Mouse (Mus musculus) megakaryocyte, embryonic 14.5 days (primary cell): ENCODE measurements around the gene Clpb.

Source experiments
- FLI1 ChIP-seq: IDR thresholded peaks from 2 replicates; pipeline ENCODE4 v1.6.1; 2012; ENCODE audit warnings: low read length, inconsistent platforms, mixed read lengths
- GATA1 ChIP-seq: IDR thresholded peaks from 3 replicates; pipeline ENCODE4 v1.6.1; 2012; ENCODE audit warnings: mixed read lengths, low read length, inconsistent platforms, borderline replicate concordance

DNA sequence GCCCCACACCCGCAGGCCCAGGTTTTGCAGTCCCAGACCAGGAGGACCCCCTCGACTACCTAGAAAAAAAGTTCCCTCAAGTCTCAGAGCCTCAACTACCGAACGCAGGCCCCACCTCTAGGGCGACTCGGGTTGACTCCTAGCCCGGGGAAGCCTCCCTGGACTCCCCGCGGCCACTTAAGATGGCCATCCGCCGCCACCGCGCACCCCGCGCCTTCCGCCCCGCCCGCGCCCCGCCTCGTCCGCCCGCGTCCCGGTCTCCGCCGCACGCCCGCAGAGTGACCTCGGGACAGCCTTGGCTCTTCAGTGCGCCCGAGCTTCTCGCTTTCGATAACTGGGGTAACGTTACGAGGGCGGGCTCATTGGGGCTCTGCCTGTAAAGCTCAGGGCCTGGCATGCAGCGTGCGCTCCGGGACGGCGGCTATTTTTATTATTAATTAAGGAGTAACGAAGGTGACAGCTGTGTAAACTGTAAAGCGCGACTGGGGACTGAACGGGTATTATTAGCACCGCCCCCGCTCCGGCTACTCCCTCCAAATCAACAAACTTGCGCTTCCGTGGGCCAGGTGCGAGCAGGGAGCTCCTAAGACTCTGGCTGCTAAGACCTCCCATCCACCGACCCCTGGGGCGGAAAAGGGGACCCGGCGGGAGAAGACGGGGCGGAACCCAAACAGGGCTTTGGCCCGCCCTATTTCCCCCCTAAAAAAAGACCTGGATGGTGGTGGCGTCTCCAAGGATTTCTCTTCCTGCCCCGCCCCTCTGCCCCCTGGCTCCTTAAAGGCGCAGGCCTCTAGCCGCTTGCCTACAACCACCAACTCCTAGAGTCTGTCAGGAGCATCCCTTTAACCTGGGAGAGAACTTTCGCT, 174.4 kb downstream of the Clpb start, which contains the start of gene Inppl1:
- TF ChIP-seq GATA1 (no peak), FLI1 (no peak)
